Mouse (Mus musculus) embryonic facial prominence, embryonic 14.5 days (tissue): ENCODE measurements at regions not wholly inside any gene's neighbourhood (a gene's known extent, or its start where the extent isn't known, plus 50 kb on each side); places are given as distances from the start of the nearest gene placed in this dataset.

Experiments used
- ATAC-seq: fragments of 200-750 bp; cut with Nextera tagmentation; 2 replicates; pipeline ENCODE4 v1.8.0; 2017; ENCODE audit warnings: low read depth, moderate number of reproducible peaks, moderate TSS enrichment
- DNase-seq: peaks from one replicate; pipeline ENCODE4 v3.0.0-alpha.2; 2015; ENCODE audit warnings: low spot score
- H3K27ac ChIP-seq: fragments of 300-500 bp; sonication (generic); replicated peaks from 2 replicates; pipeline ENCODE4 v1.5.1; 2014; ENCODE audit warnings: low read depth, mild to moderate bottlenecking, low read length, moderate library complexity
- H3K27me3 ChIP-seq: fragments of 300-500 bp; sonication (generic); replicated peaks from 2 replicates; pipeline ENCODE4 v1.6.1; 2014; ENCODE audit warnings: low read length; ENCODE audit not compliant: control insufficient read depth, insufficient read depth
- H3K36me3 ChIP-seq: fragments of 300-500 bp; sonication (generic); 2 replicates; pipeline ENCODE4 v1.6.1; 2014; ENCODE audit warnings: low read length, mixed read lengths; ENCODE audit not compliant: control insufficient read depth, insufficient read depth
- H3K4me1 ChIP-seq: fragments of 300-500 bp; sonication (generic); 2 replicates; pipeline ENCODE4 v1.6.1; 2014; ENCODE audit warnings: antibody characterized with exemption, low read length; ENCODE audit not compliant: control insufficient read depth, insufficient read depth
- H3K4me2 ChIP-seq: fragments of 300-500 bp; sonication (generic); 2 replicates; pipeline ENCODE4 v1.6.1; 2014; ENCODE audit warnings: low read depth, mild to moderate bottlenecking, low read length, moderate library complexity, mixed read lengths
- H3K4me3 ChIP-seq: fragments of 300-500 bp; sonication (generic); 2 replicates; pipeline ENCODE4 v1.5.1; 2014; ENCODE audit warnings: low read depth, mild to moderate bottlenecking, low read length
- H3K9ac ChIP-seq: fragments of 300-500 bp; sonication (generic); 2 replicates; pipeline ENCODE4 v1.6.1; 2014; ENCODE audit warnings: low read depth, mild to moderate bottlenecking, low read length, moderate library complexity, mixed read lengths
- H3K9me3 ChIP-seq: fragments of 300-500 bp; sonication (generic); 2 replicates; pipeline ENCODE4 v1.6.1; 2016; ENCODE audit warnings: low read length; ENCODE audit not compliant: control insufficient read depth
- WGBS: fragments of 180-500 bp; shearing (Covaris S2); extraction: QIAGEN DNeasy Blood & Tissue Kit; methylation state at CpG from one replicate; pipeline ENCODE4 v1.1.7; 2014; 5-methylcytosine and 5-hydroxymethylcytosine counted together

GRCm38 (mm10) chr14:110685247-110685646 lies 69.7 kb downstream of the Slitrk6 start:
- Histone ChIP-seq H3K4me3 (no peak overlapping the region), H3K36me3 (no peaks in the 10 kb centered on the region), H3K4me2 (no peak overlapping the region), H3K4me1 (no peaks in the 10 kb centered on the region), H3K27me3 (no peaks in the 10 kb centered on the region), H3K27ac (no peak overlapping the region), H3K9me3 (no peaks in the 10 kb centered on the region), H3K9ac (no peak overlapping the region)
- DNase-seq, result no peak
- ATAC-seq, result no peak
- 92% methylated on average over 1 of the region's 1 CpGs for WGBS

- Histone ChIP-seq H3K9me3 (no peaks in the 10 kb centered on the region), H3K27ac (no peak overlapping the region), H3K4me1 (no peaks in the 10 kb centered on the region), H3K9ac (no peak overlapping the region), H3K4me2 (no peak overlapping the region), H3K4me3 (no peak overlapping the region), H3K36me3 (no peaks in the 10 kb centered on the region), H3K27me3 (no peaks in the 10 kb centered on the region)
- WGBS, result 59% methylated on average over 1 of the region's 1 CpGs
- ATAC-seq (no peak), DNase-seq (no peak)
Observed at GRCm38 (mm10) chr14:110679741-110680140, 75.2 kb downstream of the Slitrk6 start.

- DNase-seq (peak; percentile 82), ATAC-seq (peak; percentile 76; the same call in 1 of the 2 replicates)
- Histone ChIP-seq H3K4me2 (no peak overlapping the region), H3K27me3 (no peaks in the 10 kb centered on the region), H3K4me3 (no peak overlapping the region), H3K9me3 (no peaks in the 10 kb centered on the region), H3K4me1 (no peaks in the 10 kb centered on the region), H3K27ac (no peak overlapping the region), H3K36me3 (no peaks in the 10 kb centered on the region), H3K9ac (no peak overlapping the region)
- 54% methylated on average over 1 of the region's 1 CpGs for WGBS
Observed at GRCm38 (mm10) chr14:110665712-110666111, 89.2 kb downstream of the Slitrk6 start.

- Histone ChIP-seq H3K4me2 (no peak overlapping the region), H3K27me3 (no peaks in the 10 kb centered on the region), H3K36me3 (no peaks in the 10 kb centered on the region), H3K4me3 (no peak overlapping the region), H3K9ac (no peak overlapping the region), H3K4me1 (no peaks in the 10 kb centered on the region), H3K9me3 (no peaks in the 10 kb centered on the region), H3K27ac (no peak overlapping the region)
- no peak for ATAC-seq
- peak; percentile 40 for DNase-seq
- WGBS, result 53% methylated on average over 2 of the region's 2 CpGs
Observed at GRCm38 (mm10) chr14:110663231-110663630, 91.7 kb downstream of the Slitrk6 start.

GRCm38 (mm10) chr14:110634147-110634546 lies 120.8 kb downstream of the Slitrk6 start:
- no peaks in the 10 kb centered on the region for H3K9me3 ChIP-seq
- H3K4me3 ChIP-seq, result no peak overlapping the region
- H3K27ac ChIP-seq, result no peak overlapping the region
- no peak overlapping the region for H3K4me2 ChIP-seq
- H3K36me3 ChIP-seq, result no peaks in the 10 kb centered on the region
- 89% methylated on average over 3 of the region's 3 CpGs for WGBS
- no peaks in the 10 kb centered on the region for H3K4me1 ChIP-seq
- DNase-seq (no peak), ATAC-seq (no peak)
- no peaks in the 10 kb centered on the region for H3K27me3 ChIP-seq
- H3K9ac ChIP-seq, result no peak overlapping the region

GRCm38 (mm10) chr14:110623716-110624115 lies 131.2 kb downstream of the Slitrk6 start:
- H3K9ac ChIP-seq, result no peak overlapping the region
- H3K4me3 ChIP-seq, result no peak overlapping the region
- no peaks in the 10 kb centered on the region for H3K36me3 ChIP-seq
- H3K9me3 ChIP-seq, result no peaks in the 10 kb centered on the region
- ATAC-seq, result no peak
- peak; percentile 36 for DNase-seq
- no peak overlapping the region for H3K27ac ChIP-seq
- 41% methylated on average over 2 of the region's 2 CpGs for WGBS
- H3K4me2 ChIP-seq, result no peak overlapping the region
- no peaks in the 10 kb centered on the region for H3K27me3 ChIP-seq
- H3K4me1 ChIP-seq, result no peaks in the 10 kb centered on the region

GRCm38 (mm10) chr14:110618496-110618920 lies 136.4 kb downstream of the Slitrk6 start:
- Histone ChIP-seq H3K36me3 (no peaks in the 10 kb centered on the region), H3K4me2 (no peak overlapping the region), H3K27ac (no peak overlapping the region), H3K4me1 (no peaks in the 10 kb centered on the region), H3K4me3 (no peak overlapping the region), H3K9ac (no peak overlapping the region), H3K27me3 (no peaks in the 10 kb centered on the region), H3K9me3 (no peaks in the 10 kb centered on the region)
- no peak for ATAC-seq
- peak; percentile 66 for DNase-seq
- 47% methylated on average over 3 of the region's 3 CpGs for WGBS

- Histone ChIP-seq H3K9me3 (no peaks in the 10 kb centered on the region), H3K36me3 (no peaks in the 10 kb centered on the region), H3K4me2 (no peak overlapping the region), H3K27me3 (no peaks in the 10 kb centered on the region), H3K27ac (no peak overlapping the region), H3K4me3 (no peak overlapping the region), H3K9ac (no peak overlapping the region), H3K4me1 (no peaks in the 10 kb centered on the region)
- 27% methylated on average over 1 of the region's 1 CpGs for WGBS
- peak; percentile 25 for DNase-seq
- ATAC-seq, result peak; percentile 55; the same call in 1 of the 2 replicates
Observed at GRCm38 (mm10) chr14:110616447-110616846, 138.5 kb downstream of the Slitrk6 start.

GRCm38 (mm10) chr14:110580311-110580710 lies 174.6 kb downstream of the Slitrk6 start:
- no peaks in the 10 kb centered on the region for H3K27me3 ChIP-seq
- no peaks in the 10 kb centered on the region for H3K4me1 ChIP-seq
- ATAC-seq (no peak), DNase-seq (peak; percentile 86)
- H3K9me3 ChIP-seq, result no peaks in the 10 kb centered on the region
- no peaks in the 10 kb centered on the region for H3K36me3 ChIP-seq
- no peak overlapping the region for H3K4me3 ChIP-seq
- 41% methylated on average over 3 of the region's 3 CpGs for WGBS
- H3K4me2 ChIP-seq, result no peak overlapping the region
- H3K9ac ChIP-seq, result no peak overlapping the region
- H3K27ac ChIP-seq, result no peak overlapping the region
